Comparison of ENCODE assay signal across 9 mouse cellular contexts in genomic region chr3:55226501-55227213, GRCm38 (mm10). TPM values are rescaled to one million over a fixed set of nuclear protein-coding genes. Genes with fewer than 3 reads are reported as not detected.
DNase-seq lines count a peak whose midpoint lies in the region; ATAC-seq and TF ChIP-seq lines count a peak whose summit lies in the region.
"Had no signal": no experiment of that assay in that cellular context is flagged by ENCODE, and none has a peak within 500 bp of the region (broad histone marks: within the 10 kb centered on the region; RNA-seq: fewer than 3 reads in every experiment).

No protein-coding gene starts in this region.

- TF ChIP-seq EP300 in stomach, postnatal 0 days (optimal IDR thresholded peaks at IDR 0.05), result no peak

- no peaks in the 10 kb centered on the region for H3K27me3 ChIP-seq in kidney, embryonic 16.5 days (ENCODE audit: insufficient read depth, low read length)
- H3K27me3 ChIP-seq in stomach, postnatal 0 days (ENCODE audit: control insufficient read depth, insufficient read depth, low read length), result no peaks in the 10 kb centered on the region

- DNase-seq in kidney, adult 18-20 months, result no peak
- DNase-seq in brain, embryonic 14.5 days (ENCODE audit: low read depth), result peak; percentile 86
- peak; percentile 46 for DNase-seq in gastrocnemius, postnatal 25 days
- peak; percentile 25 for DNase-seq in lung, postnatal 10 days
- peak; percentile 22 for DNase-seq in stomach, postnatal 0 days (ENCODE audit: low spot score)
- DNase-seq in spleen, adult 12 weeks (ENCODE audit: low spot score), result no peak

- H3K4me2 ChIP-seq in kidney, embryonic 16.5 days (replicated peaks; ENCODE audit: low read depth, low read length), result peak overlapping the region; percentile 36
- H3K4me2 ChIP-seq in stomach, postnatal 0 days (replicated peaks; ENCODE audit: low read depth), result no peak overlapping the region

- H3K9ac ChIP-seq in kidney, embryonic 16.5 days (replicated peaks; ENCODE audit: low read length), result no peak overlapping the region
- H3K9ac ChIP-seq in stomach, postnatal 0 days (ENCODE audit: low read length), result no peak overlapping the region

- WGBS in kidney, embryonic 16.5 days, result 30% methylated on average over 18 of the region's 18 CpGs
- 29% methylated on average over 18 of the region's 18 CpGs for WGBS in stomach, postnatal 0 days

- no peaks in the 10 kb centered on the region for H3K36me3 ChIP-seq in kidney, embryonic 16.5 days (ENCODE audit: insufficient read depth, low read length)
- no peaks in the 10 kb centered on the region for H3K36me3 ChIP-seq in stomach, postnatal 0 days (ENCODE audit: control insufficient read depth, insufficient read depth, low read length)

- no peak overlapping the region for H3K27ac ChIP-seq in kidney, embryonic 16.5 days (ENCODE audit: low read length)
- no peak overlapping the region for H3K27ac ChIP-seq in stomach, postnatal 0 days (replicated peaks)

- no peak for TF ChIP-seq CTCF in brain, embryonic 14.5 days (IDR thresholded peaks at IDR 0.05; ENCODE audit: borderline replicate concordance, extremely low read depth, insufficient read depth, insufficient read length)
- TF ChIP-seq CTCF in stomach, postnatal 0 days (IDR thresholded peaks at IDR 0.05; ENCODE audit: low read depth), result no peak

- TF ChIP-seq POLR2A in brain, embryonic 14.5 days (IDR thresholded peaks at IDR 0.05; ENCODE audit: borderline replicate concordance, extremely low read depth, insufficient read depth, insufficient read length, poor library complexity, severe bottlenecking), result no peak

- H3K4me3 ChIP-seq in kidney, embryonic 16.5 days (ENCODE audit: low read length), result no peak overlapping the region
- H3K4me3 ChIP-seq in stomach, postnatal 0 days (ENCODE audit: low read depth, low read length), result no peak overlapping the region

- H3K4me1 ChIP-seq in kidney, embryonic 16.5 days (ENCODE audit: insufficient read depth, low read length), result peaks cover 3% of the 10 kb centered on the region; the same call in 1 of the 2 replicates
- no peaks in the 10 kb centered on the region; the same call in 1 of the 2 replicates for H3K4me1 ChIP-seq in stomach, postnatal 0 days (replicated peaks; ENCODE audit: control insufficient read depth, insufficient read depth)

- peak; percentile 84 for ATAC-seq in kidney, embryonic 16.5 days (ENCODE audit: low FRiP score, low TSS enrichment)
- ATAC-seq in stomach, postnatal 0 days (ENCODE audit: low FRiP score, low TSS enrichment), result 0 out of 2 replicates have a peak, but pooled peaks have one; percentile 45
- no peak for ATAC-seq in erythroblast, adult 5-6 weeks (replicated peaks; ENCODE audit: low FRiP score, poor library complexity, severe bottlenecking)

- peaks cover 7% of the 10 kb centered on the region for H3K9me3 ChIP-seq in kidney, embryonic 16.5 days (ENCODE audit: low read length)
- H3K9me3 ChIP-seq in stomach, postnatal 0 days (ENCODE audit: control insufficient read depth, low read length), result no peaks in the 10 kb centered on the region

RNA-seq across cellular contexts. Expression of gene Dclk1, which starts 15.5 kb away (rescaled TPM):
- 25.6 and 30.0 TPM in 2 replicates for polyA plus RNA-seq in kidney, embryonic 16.5 days (2015; fragmentation: Nextera tagmentation; extraction: Ambion mirVana)
- polyA plus RNA-seq in brain, embryonic 14.5 days (2012; rRNA removed), result 114 and 175 TPM in 2 replicates
- total RNA-seq in gastrocnemius, postnatal 25 days (2021), result 1 to 10 TPM; 6.3 to 9.1 TPM
- polyA plus RNA-seq in stomach, postnatal 0 days (2015; fragmentation: Nextera tagmentation; extraction: Ambion mirVana), result 4.4 and 4.6 TPM in 2 replicates
- not detected in 2 replicates for total RNA-seq in erythroblast, adult 5-6 weeks (2015; ENCODE audit: low replicate concordance)
- not detected in 2 replicates for total RNA-seq in erythroblast, adult 5-6 weeks (2017; ENCODE audit: low replicate concordance)

RNA-seq across cellular contexts. Expression of gene Sohlh2, which starts 44.8 kb away (rescaled TPM):
- not detected in 2 replicates for polyA plus RNA-seq in kidney, embryonic 16.5 days (2015; fragmentation: Nextera tagmentation; extraction: Ambion mirVana)
- 0.04 TPM in 1 of 2 replicates, not detected in the other for polyA plus RNA-seq in brain, embryonic 14.5 days (2012; rRNA removed)
- not detected for total RNA-seq in gastrocnemius, postnatal 25 days (2021)
- polyA plus RNA-seq in stomach, postnatal 0 days (2015; fragmentation: Nextera tagmentation; extraction: Ambion mirVana), result not detected in 2 replicates
- total RNA-seq in erythroblast, adult 5-6 weeks (2015; ENCODE audit: low replicate concordance), result not detected in 2 replicates
- not detected in 2 replicates for total RNA-seq in erythroblast, adult 5-6 weeks (2017; ENCODE audit: low replicate concordance)
- total RNA-seq: gastrocnemius, postnatal 36 days had no signal

Comparison
In these comparisons a context has a peak if more than half of its experiments do, and no peak if none do; other contexts are left out.
1. DNase-seq: peak in brain, embryonic 14.5 days (single experiment), gastrocnemius, postnatal 25 days (single experiment), lung, postnatal 10 days (single experiment) and stomach, postnatal 0 days (single experiment); none in kidney, adult 18-20 months (single experiment) and spleen, adult 12 weeks (single experiment).